Mouse (Mus musculus) bone marrow, adult 2 months (tissue): ENCODE results near the gene Efna2.

Source experiments
- CTCF ChIP-seq: fragments of 200-500 bp; IDR thresholded peaks from 2 replicates; pipeline ENCODE4 v1.5.1; 2011; ENCODE audit warnings: low read length, control low read depth; ENCODE audit not compliant: control insufficient read depth, insufficient read depth
- POLR2A ChIP-seq: fragments of 200-500 bp; IDR thresholded peaks from 2 replicates; pipeline ENCODE4 v1.6.1; 2011; ENCODE audit warnings: low read depth, mild to moderate bottlenecking, control low read depth, low read length, borderline replicate concordance; ENCODE audit not compliant: control insufficient read depth

- TF ChIP-seq POLR2A (no peak), CTCF (no peak)
Measured at GRCm38 (mm10) chr10:80154384-80154783, 24.9 kb upstream of the Efna2 start.
